Mouse (Mus musculus): ENCODE results near the gene Iba57. TPM values are rescaled to one million over a fixed set of nuclear protein-coding genes. Genes with fewer than 3 reads are reported as not detected.

Gene Iba57
- polyA plus RNA-seq, 1 experiment from 2014 or later = 6.2 TPM

DNA sequence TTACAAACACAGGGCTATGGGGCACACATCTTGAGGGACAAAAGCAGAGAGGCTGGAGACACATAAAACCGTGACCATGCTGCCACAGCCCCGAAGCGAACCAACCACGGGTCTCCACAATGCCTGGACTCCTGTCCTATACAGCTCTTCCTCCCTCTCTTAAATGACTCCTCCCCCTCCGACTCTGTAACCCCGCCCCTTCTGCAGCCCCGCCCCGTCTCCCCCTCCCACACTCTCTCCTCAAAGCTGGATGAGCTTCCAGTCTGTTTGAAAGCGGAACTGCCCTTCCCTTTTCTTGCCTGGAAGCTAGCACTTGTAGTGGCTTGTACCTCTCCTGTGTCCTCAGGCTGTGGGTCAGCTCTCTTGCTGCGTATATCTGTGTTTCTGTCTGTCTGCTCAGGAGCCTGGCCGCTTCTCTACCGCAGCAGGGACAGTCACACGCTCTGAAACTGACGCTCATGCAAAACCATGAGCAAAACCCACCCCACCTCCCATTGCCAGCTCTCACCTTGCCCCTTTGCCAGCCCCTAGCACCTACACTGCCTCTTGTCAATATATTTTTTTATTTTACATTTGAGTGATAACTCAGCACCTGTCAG lies 21.7 kb downstream of the Iba57 start:
- H3K9ac ChIP-seq = no peak overlapping the region
- ATAC-seq (ENCODE audit: insufficient read depth, low FRiP score, low read depth) = peak; percentile 67; the same call in 1 of the 2 replicates
- 10% methylated on average over 14 of the region's 14 CpGs for WGBS
- H3K4me2 ChIP-seq = peak overlapping the region; percentile 38
- H3K4me3 ChIP-seq (replicated peaks) = 0 out of 2 replicates have a peak overlapping the region, but pooled peaks have one; percentile 6
- H3K27ac ChIP-seq = no peak overlapping the region
- H3K4me1 ChIP-seq = no peaks in the 10 kb centered on the region
- no peaks in the 10 kb centered on the region for H3K36me3 ChIP-seq
- peaks cover 12% of the 10 kb centered on the region for H3K27me3 ChIP-seq (replicated peaks)
- no peaks in the 10 kb centered on the region for H3K9me3 ChIP-seq

DNA sequence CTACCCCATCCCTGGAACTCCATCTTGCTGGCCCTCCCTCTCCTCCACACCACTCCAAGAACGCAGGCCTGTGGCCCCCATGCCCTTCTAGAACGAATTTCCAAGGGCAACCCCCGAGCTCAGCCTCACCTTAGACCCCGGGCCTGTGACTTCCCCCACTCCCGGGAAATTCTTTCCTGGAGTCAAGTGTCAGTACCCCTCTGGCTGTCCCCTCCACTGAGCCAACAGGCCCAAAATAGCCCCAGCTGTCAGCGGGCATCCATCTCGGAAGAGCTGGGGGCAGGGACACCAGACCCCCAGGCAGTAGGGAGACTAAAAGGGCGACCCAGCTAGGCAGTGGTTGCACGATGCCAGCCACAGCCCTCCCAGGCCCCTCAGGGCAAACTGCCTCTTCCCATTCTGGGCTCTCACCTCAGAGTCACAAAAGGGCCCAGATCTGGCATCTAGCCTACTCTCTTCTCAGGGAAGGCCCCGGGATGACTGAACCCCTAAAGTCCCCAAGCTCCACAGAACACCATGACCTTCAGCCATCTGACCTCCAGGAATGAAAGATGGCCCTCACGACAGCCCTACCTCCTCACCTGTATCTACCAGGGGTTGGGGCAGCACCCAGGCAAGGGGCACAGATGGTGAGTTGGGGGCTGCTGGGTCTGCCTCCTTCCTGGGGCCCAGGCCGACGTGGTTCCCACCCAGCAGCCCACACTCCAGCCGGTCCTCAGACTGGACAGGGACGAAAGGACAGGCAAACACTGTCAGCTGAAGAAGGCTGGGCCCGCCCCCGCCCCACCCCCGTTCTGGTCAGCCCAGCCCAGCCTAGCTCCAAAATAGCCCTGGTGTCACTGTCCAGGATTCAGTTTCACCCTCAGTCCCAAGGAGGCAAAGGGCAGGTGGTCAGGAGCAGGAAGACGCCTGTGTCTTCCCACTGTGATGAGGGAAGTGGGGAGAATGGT lies 24.7 kb downstream of the Iba57 start:
- no peak overlapping the region for H3K4me3 ChIP-seq (replicated peaks)
- no peak overlapping the region for H3K27ac ChIP-seq
- H3K27me3 ChIP-seq (replicated peaks) = peaks cover 42% of the 10 kb centered on the region
- H3K4me1 ChIP-seq = peaks cover 7% of the 10 kb centered on the region; the same call in 1 of the 2 replicates
- H3K4me2 ChIP-seq = no peak overlapping the region
- no peak for ATAC-seq (ENCODE audit: insufficient read depth, low FRiP score, low read depth)
- no peak overlapping the region for H3K9ac ChIP-seq
- 61% methylated on average over 19 of the region's 19 CpGs for WGBS
- H3K9me3 ChIP-seq = no peaks in the 10 kb centered on the region
- no peaks in the 10 kb centered on the region for H3K36me3 ChIP-seq

DNA sequence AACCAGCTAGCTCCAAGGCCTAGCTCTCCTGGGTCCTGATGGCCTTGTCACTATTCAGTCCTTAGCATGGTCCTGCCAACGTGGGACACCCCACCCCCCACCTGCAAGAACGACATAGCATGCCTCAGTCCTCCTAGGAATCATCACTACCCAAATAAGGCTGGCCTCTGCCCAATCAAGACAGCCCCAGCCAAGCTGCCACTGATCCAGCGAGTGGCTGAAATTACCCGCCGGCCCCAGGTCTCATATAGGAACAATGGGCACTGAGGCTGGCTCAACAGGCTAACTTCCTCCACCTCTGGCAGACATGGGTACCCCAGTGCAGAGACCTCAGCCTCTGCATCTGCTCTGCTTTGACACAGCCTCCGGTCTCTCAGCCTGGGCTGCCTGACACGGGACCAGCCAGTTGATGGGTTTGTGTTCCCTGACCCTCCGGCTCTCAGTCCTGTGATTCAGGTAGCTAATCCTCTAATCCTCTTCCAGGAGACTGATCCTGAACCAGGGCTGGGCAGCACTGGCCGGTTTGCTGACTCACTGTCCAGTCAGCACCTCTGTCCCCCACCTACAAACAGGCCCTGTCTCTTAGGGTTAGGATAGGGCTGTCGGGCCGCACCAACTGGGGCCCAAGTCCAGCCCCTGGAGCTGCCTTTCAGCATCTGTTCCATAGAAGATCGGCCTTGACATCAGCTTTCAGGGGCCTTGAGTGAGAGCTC lies 26.4 kb downstream of the Iba57 start:
- Histone ChIP-seq H3K4me1 (peaks cover 7% of the 10 kb centered on the region; the same call in 1 of the 2 replicates), H3K36me3 (no peaks in the 10 kb centered on the region), H3K9me3 (no peaks in the 10 kb centered on the region), H3K27me3 (replicated peaks) (peaks cover 54% of the 10 kb centered on the region), H3K9ac (no peak overlapping the region), H3K4me2 (no peak overlapping the region), H3K27ac (no peak overlapping the region), H3K4me3 (replicated peaks) (no peak overlapping the region)
- WGBS = 70% methylated on average over 12 of the region's 12 CpGs
- ATAC-seq (ENCODE audit: insufficient read depth, low FRiP score, low read depth) = no peak

DNA sequence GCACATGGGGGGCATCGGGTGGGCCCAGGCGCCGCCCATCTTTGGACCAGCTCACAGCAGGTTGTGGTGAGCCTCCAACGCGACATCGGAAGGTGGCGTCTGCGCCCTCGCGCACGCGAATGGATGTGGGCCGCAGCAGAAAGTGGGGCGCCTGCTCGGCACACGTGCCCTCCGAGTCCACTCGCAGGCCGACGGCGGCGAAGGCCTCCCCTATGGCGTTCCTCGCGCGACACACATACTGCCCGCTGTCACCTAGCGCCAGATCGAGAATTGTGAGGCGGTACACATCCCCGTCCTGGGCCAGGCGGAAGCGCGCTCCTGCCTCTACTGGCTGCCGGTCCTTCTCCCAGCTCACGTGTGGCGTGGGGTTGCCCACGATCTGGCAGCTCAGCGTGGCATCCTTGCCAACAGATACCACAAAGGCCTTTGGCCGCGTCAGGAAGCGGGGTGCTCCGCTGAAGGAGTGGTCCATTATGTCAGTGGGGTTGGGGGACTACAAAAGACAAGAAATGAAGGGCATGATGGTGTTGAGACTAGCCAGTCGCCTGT lies 27.6 kb downstream of the Iba57 start, which contains the start of gene Obscn:
Gene Obscn (minus strand): TSS at position 499 of the 549 bp plus-strand sequence.
- no peak for ATAC-seq (ENCODE audit: insufficient read depth, low FRiP score, low read depth)
- 18% methylated on average over 44 of the region's 44 CpGs for WGBS

DNA sequence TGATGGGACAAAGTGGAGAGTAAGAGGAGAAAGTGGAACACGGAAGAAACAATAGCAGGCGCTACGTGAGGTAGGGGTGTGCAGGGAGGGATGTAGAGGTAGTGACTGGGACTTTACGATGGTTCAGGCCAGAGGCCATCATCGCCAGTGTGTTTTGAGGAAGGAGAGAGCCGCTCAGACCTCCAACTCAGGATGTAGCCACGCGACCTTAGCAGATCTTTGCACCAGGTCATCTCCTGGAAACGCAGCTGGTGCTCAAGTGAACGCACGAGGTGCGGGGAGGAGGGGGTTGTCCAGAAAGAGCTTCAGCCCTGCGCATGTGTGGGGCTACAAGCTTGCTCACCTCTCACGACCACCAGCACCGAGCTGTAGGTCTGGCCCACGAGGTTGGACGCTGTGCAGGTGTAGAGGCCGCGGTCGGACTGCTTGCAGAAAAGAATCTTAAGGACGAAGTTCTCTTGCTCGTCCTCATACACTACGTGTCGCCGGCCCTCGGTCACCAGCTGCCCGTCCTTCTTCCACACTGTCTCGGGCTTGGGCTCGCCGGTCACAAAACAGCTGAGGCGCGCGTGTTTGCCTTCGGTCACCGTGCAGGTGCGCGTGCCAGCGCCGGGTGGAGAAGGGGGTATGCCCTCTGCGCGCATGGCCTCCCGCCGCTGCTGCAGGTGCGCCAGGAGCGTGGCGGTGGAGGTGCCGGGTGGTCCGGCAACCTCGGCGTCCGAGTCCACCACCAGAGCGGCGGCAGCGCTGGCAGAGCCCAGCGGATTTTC lies 28.3 kb downstream of the Iba57 start:
- H3K36me3 ChIP-seq = no peaks in the 10 kb centered on the region
- ATAC-seq (ENCODE audit: insufficient read depth, low FRiP score, low read depth) = no peak
- H3K9me3 ChIP-seq = no peaks in the 10 kb centered on the region
- H3K4me2 ChIP-seq = peak overlapping the region; percentile 50
- no peak overlapping the region for H3K9ac ChIP-seq
- 9% methylated on average over 55 of the region's 55 CpGs for WGBS
- peak overlapping the region; percentile 19 for H3K4me3 ChIP-seq (replicated peaks)
- H3K4me1 ChIP-seq = peaks cover 7% of the 10 kb centered on the region; the same call in 1 of the 2 replicates
- no peak overlapping the region for H3K27ac ChIP-seq
- H3K27me3 ChIP-seq (replicated peaks) = peaks cover 54% of the 10 kb centered on the region

More for the DNA sequence above, 27.6 kb downstream of the Iba57 start, which contains the start of gene Obscn:
- H3K36me3 ChIP-seq = no peaks in the 10 kb centered on the region
- no peaks in the 10 kb centered on the region for H3K9me3 ChIP-seq
- H3K27ac ChIP-seq = no peak within 1 kb of the TSS
- H3K9ac ChIP-seq = no peak within 1 kb of the TSS
- peak within 1 kb of the TSS; percentile 19 for H3K4me3 ChIP-seq (replicated peaks)
- peak within 1 kb of the TSS; percentile 50 for H3K4me2 ChIP-seq
- peaks cover 7% of the 10 kb centered on the region; the same call in 1 of the 2 replicates for H3K4me1 ChIP-seq
- H3K27me3 ChIP-seq (replicated peaks) = peaks cover 54% of the 10 kb centered on the region

DNA sequence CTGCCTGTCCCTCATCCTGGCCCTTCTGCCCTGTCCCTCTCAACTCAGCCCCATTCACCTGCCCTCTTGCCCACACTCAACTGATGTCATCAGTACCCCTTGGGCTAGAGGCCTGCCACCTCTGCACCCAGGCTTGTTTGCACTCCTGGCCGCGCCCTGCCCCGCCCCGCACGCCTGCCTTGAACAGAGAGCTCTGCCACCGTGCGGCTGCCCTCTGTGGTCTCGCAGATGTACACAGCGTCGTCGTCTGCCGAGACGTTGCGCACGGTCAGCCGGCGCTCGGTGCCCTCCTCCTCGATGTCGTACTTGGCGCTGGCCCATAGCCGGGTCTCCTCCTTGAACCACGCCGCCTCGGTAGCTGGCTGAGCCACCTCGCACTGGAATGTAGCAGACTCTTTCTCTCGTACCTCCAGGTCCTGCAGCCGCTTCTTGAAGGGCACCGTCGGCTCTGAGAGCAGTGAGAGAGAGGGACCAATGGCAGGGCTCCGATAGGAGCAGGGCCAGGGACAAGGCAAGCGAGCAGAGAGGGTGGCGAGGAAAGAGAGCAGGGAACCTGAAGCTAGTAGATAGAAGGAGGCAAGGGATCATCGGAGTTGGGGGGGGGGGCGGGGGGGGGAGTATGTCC lies 29.1 kb downstream of the Iba57 start:
- Histone ChIP-seq H3K4me2 (peak overlapping the region; percentile 43), H3K27ac (no peak overlapping the region), H3K9me3 (no peaks in the 10 kb centered on the region), H3K4me1 (peaks cover 7% of the 10 kb centered on the region; the same call in 1 of the 2 replicates), H3K27me3 (replicated peaks) (peaks cover 54% of the 10 kb centered on the region), H3K9ac (no peak overlapping the region), H3K36me3 (no peaks in the 10 kb centered on the region), H3K4me3 (replicated peaks) (peak overlapping the region; percentile 5)
- ATAC-seq (ENCODE audit: insufficient read depth, low FRiP score, low read depth) = peak; percentile 40; the same call in 1 of the 2 replicates
- WGBS = 6% methylated on average over 35 of the region's 35 CpGs

DNA sequence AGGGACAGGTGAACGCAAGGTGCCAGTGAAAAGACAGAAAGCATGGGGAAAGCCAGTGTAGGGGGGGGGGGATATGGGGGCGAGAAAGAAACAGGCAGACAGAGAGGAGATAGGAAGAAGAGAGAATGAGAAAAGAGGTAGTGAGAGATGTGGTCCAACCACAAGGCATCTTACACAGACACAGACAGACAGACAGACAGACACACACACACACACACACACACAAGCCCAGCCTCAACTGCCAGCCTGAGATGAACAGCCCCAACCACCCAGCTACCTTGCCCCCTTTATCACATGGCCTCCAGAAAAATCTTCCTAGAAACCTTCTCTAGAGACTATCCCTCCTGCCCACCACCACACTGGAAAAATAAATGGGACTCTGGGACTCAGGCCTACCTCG lies 31.5 kb downstream of the Iba57 start:
- Histone ChIP-seq H3K4me1 (peaks cover 7% of the 10 kb centered on the region; the same call in 1 of the 2 replicates), H3K36me3 (no peaks in the 10 kb centered on the region), H3K4me2 (no peak overlapping the region), H3K27ac (no peak overlapping the region), H3K9ac (no peak overlapping the region), H3K27me3 (replicated peaks) (peaks cover 44% of the 10 kb centered on the region), H3K9me3 (no peaks in the 10 kb centered on the region), H3K4me3 (replicated peaks) (no peak overlapping the region)
- 71% methylated on average over 2 of the region's 3 CpGs for WGBS
- ATAC-seq (ENCODE audit: insufficient read depth, low FRiP score, low read depth) = no peak

DNA sequence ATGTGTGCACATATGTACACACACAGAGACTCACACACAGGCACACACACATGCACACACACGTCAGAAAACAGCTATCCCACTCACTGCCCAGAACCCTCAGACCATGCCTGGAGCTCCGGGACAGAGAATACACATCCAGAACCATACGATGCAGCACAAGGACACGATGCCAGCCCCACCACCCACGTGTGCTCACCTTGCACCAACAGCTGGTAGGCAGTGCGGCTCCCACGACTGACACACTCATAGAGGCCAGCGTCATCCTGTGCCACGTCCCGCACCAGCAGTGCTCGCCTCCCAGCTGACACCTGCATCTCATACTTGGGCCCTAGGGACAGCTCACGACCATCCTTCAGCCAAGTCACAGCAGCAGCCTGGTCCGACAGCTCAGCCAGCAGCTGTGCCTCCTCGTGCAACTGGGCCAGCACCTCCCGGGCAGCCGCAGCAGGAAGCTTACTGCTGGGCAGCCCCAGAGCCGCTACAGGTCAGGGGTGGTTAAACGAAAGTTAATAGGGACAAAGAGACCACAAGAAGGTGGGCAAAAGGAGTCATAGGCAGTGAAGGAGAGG lies 32.1 kb downstream of the Iba57 start:
- H3K27me3 ChIP-seq (replicated peaks) = peaks cover 37% of the 10 kb centered on the region
- H3K36me3 ChIP-seq = no peaks in the 10 kb centered on the region
- no peak overlapping the region for H3K27ac ChIP-seq
- 65% methylated on average over 18 of the region's 18 CpGs for WGBS
- ATAC-seq (ENCODE audit: insufficient read depth, low FRiP score, low read depth) = no peak
- H3K4me3 ChIP-seq (replicated peaks) = no peak overlapping the region
- H3K9ac ChIP-seq = no peak overlapping the region
- peaks cover 7% of the 10 kb centered on the region; the same call in 1 of the 2 replicates for H3K4me1 ChIP-seq
- H3K4me2 ChIP-seq = no peak overlapping the region
- no peaks in the 10 kb centered on the region for H3K9me3 ChIP-seq

DNA sequence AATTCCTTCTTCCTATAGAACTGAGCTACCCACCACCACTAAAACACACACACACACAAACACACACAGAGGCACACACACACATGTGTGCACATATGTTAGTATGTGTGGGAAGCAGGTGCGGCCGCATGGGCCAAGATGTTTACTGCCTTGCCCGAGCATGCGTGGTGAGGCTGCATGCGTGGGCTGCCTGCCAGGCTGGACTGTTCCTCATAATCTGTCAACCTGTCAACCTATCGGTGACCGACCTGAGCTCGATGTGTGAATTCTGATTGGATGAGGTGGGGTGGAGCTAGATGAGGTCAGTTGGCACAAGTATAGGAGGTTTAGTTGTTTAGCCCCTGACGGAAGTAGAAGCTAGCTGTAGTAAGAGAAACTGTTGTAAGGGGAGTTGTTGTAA lies 32.8 kb downstream of the Iba57 start:
- 63% methylated on average over 9 of the region's 9 CpGs for WGBS
- peaks cover 5% of the 10 kb centered on the region; the same call in 1 of the 2 replicates for H3K4me1 ChIP-seq
- no peak for ATAC-seq (ENCODE audit: insufficient read depth, low FRiP score, low read depth)
- H3K9me3 ChIP-seq = no peaks in the 10 kb centered on the region
- H3K36me3 ChIP-seq = no peaks in the 10 kb centered on the region
- H3K4me2 ChIP-seq = no peak overlapping the region
- H3K9ac ChIP-seq = no peak overlapping the region
- peaks cover 31% of the 10 kb centered on the region for H3K27me3 ChIP-seq (replicated peaks)
- H3K27ac ChIP-seq = no peak overlapping the region
- H3K4me3 ChIP-seq (replicated peaks) = no peak overlapping the region

DNA sequence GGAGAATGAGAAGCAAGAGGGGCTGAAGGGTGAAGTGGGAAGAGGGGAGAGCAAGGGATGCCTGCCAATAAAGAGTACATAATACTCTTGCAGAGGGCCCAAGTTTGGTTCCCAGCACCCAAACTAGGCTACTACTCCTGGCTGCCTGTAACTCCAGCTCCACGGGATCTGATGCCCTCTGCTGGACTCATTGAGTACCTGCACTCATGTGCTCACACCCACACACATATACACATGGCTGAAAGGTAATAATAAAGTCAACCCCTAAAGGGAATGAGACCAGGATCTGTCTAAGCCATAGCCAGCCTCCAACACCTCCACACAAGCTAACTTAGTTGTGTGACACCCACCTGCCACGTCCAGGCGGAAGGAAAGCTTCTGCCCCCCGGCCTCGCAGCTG lies 57.6 kb downstream of the Iba57 start:
- H3K4me1 ChIP-seq = no peaks in the 10 kb centered on the region
- no peak overlapping the region for H3K4me3 ChIP-seq (replicated peaks)
- H3K27me3 ChIP-seq (replicated peaks) = no peaks in the 10 kb centered on the region
- no peak overlapping the region for H3K27ac ChIP-seq
- no peak overlapping the region for H3K9ac ChIP-seq
- H3K4me2 ChIP-seq = no peak overlapping the region
- no peak for ATAC-seq (ENCODE audit: insufficient read depth, low FRiP score, low read depth)
- 93% methylated on average over 5 of the region's 5 CpGs for WGBS
- H3K36me3 ChIP-seq = no peaks in the 10 kb centered on the region
- no peaks in the 10 kb centered on the region for H3K9me3 ChIP-seq
